Mouse (Mus musculus) spleen, adult 2 months (tissue): ENCODE results near the gene Grid1.

ENCODE experiments used
- CTCF ChIP-seq: fragments of 200-500 bp; IDR thresholded peaks from 2 replicates; pipeline ENCODE4 v1.5.1; 2011; ENCODE audit warnings: mild to moderate bottlenecking, inconsistent platforms; ENCODE audit not compliant: insufficient read depth, insufficient read length, insufficient replicate concordance; ENCODE audit errors: extremely low read depth
- POLR2A ChIP-seq: fragments of 200-500 bp; IDR thresholded peaks from 2 replicates; pipeline ENCODE4 v1.6.1; 2011; ENCODE audit warnings: low read depth, low read length, inconsistent platforms

- no peak for TF ChIP-seq POLR2A
- TF ChIP-seq CTCF, result no peak
Observed at GRCm38 (mm10) chr14:34867266-34867665, 47.4 kb downstream of the Grid1 start.
